Mouse (Mus musculus) testis, adult 2 months (tissue): Measurements from ENCODE around the gene Gm45021.

Experiments
- CTCF ChIP-seq: fragments of 200-500 bp; IDR thresholded peaks from 2 replicates; pipeline ENCODE4 v1.5.1; 2012; ENCODE audit warnings: low read depth, mild to moderate bottlenecking, inconsistent platforms, low read length, moderate library complexity; ENCODE audit not compliant: control insufficient read depth, insufficient read depth, insufficient replicate concordance
- POLR2A ChIP-seq: fragments of 200-500 bp; IDR thresholded peaks from 2 replicates; pipeline ENCODE4 v1.6.1; 2012; ENCODE audit warnings: low read depth, mild to moderate bottlenecking, inconsistent platforms, low read length, moderate library complexity; ENCODE audit not compliant: control insufficient read depth

GRCm38 (mm10) chr6:48601271-48602079 is 12.1 kb downstream of the Gm45021 start, which contains the start of gene Zfp775:
- TF ChIP-seq POLR2A: peak; percentile 35
- no peak for TF ChIP-seq CTCF
